Mouse (Mus musculus) gastrocnemius, adult 18-20 months (tissue): ENCODE measurements around the gene Tal1. TPM values are rescaled to one million over a fixed set of nuclear protein-coding genes. Genes with fewer than 3 reads are reported as not detected.

Source experiments
- DNase-seq: peaks from one replicate; pipeline ENCODE4 v3.0.0; 2021; ENCODE audit warnings: low spot score
- long read RNA-seq, 2 experiments: library from polyadenylated mRNA; stranded (forward); transcript quantifications; one replicate each; pipeline ENCODE4 v2.0.0; 2021
- total RNA-seq, 2 experiments: library from RNA; stranded (reverse); gene quantifications; 2 replicates each; pipeline ENCODE4 v1.2.3; 2021

Gene Tal1
- total RNA-seq = 1 to 10 TPM in 1 of 2 experiments, under 1 TPM in 1; 0.93 to 1.0 TPM
- long read RNA-seq, experiment 1, partial matches to known transcripts = 1 of 1 reads
- long read RNA-seq, experiment 1, other reads (novel, unspliced or antisense) = 0 of 1 reads
- long read RNA-seq, experiment 2, partial matches to known transcripts = 0 of 1 reads
- long read RNA-seq, experiment 2, other reads (novel, unspliced or antisense) = 1 of 1 reads

DNA sequence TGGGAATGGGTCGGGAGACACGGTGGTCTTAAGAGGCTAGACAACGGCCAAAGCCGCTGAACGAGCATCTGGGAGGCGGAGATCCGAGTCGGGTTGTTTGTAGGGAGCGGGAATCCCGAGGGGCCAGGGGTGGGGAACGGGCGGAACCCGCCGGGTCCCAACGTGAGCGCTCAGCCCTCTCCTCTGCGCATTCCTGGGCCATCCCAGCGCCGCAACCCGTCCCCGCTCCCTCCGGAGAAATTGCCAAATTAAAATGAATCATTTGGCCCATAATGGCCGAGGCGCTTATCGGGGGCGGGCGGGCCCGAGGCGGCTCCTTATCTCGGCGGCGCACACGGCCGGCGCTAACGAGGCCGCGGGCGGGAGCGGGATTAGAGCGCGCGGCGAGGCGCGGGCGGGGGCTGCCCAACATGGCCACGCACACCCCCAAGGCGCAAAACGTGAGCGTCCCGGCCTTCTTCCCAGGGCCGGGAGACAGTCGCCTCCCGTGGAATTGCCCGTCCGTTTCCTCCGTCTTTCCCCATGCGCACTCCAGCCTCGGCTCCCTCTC, at the start of gene Tal1:
Gene Tal1 (plus strand): TSS at position 56 of the 550 bp plus-strand sequence.
- DNase-seq = no peak

DNA sequence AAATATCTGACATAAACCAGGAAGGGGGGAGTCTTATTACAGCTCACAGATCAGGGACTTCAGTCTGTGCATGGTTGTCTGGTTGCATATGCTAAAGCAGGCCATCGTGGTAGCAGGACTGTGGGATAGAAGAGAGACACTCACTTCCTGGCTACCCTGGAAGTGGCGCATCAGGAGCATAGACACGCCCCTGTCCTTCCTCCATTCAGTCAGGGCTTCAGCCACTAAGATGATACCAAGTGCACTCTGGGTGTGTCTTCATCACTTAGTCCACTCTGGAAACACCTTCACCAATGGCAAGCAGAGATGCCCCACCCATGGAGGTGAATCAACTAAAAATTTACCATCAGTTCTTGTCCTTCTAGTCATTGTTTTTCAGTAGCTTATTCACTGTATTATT, 42.0 kb upstream of the Tal1 start:
- no peak for DNase-seq

DNA sequence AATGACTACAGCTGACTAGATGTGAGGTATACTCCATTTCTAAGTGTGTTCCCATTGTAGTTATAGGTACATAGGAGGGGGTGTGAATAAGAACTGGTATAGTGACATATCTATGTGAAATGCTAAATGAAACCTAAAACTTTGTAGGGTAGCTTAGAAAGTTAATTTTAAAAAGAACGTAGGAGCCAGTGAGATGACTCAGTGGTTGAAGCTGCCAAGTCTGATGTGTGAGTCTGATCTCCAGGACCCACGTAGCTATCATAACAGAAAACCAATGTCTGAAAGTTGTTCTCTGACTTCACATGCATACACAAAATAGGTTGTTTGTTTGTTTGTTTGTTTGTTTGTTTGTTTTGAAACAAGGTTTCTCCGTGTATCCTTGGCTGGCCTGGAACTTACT, 36.2 kb upstream of the Tal1 start:
- no peak for DNase-seq

DNA sequence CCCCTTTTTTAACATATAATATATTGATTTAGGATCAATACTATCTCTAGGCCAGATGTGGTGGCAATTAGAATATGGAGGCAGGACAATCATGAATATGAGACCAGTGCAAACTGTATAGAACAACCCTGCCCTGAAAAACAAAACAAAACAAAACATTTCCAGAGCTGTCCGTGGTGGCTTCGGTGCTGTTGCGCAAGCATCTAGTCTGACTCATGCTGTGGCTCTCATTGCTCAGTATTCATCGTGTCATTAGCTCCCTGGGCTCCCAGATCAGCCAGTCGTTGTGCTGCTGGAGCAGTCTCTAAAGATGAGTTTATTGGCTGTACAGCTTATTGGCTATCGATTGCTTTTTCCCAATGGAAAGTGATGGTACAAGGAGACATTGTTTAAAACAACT, 21.2 kb upstream of the Tal1 start:
- DNase-seq = peak; percentile 6

DNA sequence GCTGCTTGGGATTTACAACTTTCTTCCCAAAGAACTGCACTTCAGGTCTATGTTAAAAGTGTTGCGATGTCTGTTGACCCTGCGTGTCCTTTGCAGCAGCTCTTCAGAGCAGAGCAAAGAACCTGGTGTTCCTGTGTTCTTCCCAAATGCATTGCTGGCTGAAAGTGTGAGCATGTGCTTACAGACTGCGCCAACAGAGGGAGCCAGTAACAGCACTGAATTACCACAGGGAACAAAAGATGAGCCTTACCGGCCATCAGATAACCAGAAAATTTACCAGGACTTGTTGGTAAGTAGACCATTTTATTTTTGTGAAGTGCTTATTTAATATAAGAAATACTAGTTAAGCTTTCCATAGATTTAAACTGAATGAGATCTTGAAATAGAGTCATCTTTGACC, 18.0 kb upstream of the Tal1 start:
- peak; percentile 12 for DNase-seq

DNA sequence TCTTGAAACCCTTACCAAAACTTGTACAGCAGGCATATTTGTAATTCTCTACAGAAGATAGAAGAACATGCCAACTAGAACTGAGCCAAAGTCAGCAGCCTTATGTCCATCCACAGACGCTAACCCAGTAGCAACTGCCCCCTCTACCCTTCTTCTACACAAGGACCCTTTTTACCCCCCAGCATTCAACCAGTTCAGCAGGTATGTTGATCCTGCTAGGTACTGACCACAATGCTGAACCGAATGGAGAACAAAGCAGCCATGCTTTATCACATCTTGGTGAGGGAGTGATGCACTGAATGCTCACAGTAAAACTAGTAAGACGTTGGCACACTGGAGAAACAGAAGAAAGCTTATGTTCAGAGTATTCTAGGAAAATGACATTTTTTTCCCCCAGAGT, 10.6 kb upstream of the Tal1 start:
- DNase-seq = no peak

DNA sequence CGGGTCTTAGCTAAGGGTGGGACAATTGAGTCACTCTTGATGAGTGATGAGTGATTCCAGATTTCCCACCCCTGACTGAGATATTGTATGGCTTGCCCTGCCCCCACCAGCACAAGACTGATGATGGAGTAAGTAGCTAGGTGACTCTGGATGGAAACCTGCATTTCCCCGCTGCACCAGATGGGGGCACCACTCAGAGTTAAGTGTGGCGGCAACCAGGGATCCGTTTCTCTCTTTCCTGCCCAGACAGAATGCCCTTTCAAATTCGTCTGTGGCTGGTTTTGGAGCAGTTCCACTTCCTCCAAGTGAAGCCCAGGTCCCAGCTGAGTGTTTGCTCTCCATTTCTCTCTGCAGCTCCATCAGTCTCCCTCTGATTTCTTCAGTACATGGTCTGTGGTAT, 8.5 kb upstream of the Tal1 start:
- DNase-seq = peak; percentile 24

DNA sequence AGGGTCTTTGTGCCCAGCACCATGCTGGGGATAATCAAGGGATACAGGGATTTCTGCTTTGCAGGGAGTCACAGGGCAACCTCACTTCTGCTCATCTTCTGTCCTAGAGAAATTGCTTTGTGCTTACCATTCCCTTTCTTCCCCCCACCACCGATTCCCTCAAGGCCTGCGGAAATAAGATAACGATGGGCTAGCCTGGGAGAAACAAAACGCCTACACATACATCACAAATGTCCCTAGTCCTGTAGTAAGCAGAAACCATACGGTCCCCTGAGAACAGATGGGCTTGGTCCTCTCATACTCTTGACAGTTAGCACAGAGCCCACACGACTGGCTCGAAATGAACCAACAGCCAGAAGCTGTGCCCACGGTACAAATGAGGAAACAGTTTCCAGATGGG, 8.0 kb upstream of the Tal1 start:
- no peak for DNase-seq

DNA sequence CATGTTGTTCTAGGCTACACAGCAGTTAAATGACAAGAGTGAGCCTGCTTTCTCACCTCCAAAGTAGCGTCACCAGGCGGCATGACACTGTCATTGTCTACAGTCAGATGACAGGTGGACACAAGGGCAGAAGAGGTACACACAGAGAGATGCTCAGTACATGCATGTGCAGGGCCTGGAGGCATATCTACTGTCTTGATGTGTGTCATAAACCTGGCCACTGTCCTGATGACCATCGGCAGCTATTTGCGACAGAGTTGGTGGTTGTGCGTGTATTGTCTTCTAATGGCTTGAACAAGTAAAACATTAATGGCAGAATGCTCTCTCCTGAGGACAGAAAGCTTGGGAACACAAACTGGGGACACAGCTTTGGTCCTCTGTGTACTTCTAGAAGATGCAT, 5.0 kb upstream of the Tal1 start:
- DNase-seq = no peak

DNA sequence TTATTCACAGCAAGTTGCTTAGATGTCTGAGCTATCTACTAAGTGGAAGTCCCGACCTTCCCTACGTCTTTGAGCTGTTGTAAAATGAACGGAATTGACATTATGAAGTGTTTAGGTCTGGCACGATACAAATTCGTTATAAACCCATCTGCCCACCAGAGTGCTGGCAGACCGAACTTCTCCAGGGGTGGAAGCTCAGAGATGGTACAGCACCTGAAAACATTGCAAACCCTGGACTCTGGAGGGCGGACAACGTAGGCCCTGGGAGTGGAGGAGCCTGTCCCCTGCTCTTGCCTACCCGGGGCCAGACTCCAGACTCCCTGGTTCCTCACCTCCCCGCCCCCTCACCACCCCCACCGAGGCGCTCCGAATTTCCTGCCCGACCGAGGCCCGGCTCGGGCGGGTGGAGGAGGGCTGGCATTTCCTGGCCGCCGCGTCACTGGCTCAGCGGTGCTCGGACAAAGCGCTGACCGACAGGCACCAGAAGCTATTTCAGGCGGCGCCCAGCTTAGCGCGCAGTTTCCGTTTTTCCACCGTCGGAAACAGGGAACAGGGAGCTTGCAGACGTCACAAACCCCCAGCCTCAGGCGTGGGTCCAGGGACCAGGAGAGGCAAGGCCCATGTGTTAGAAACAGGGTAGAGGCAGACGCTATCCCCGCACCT, 3.8 kb upstream of the Tal1 start:
- DNase-seq = peak; percentile 43

DNA sequence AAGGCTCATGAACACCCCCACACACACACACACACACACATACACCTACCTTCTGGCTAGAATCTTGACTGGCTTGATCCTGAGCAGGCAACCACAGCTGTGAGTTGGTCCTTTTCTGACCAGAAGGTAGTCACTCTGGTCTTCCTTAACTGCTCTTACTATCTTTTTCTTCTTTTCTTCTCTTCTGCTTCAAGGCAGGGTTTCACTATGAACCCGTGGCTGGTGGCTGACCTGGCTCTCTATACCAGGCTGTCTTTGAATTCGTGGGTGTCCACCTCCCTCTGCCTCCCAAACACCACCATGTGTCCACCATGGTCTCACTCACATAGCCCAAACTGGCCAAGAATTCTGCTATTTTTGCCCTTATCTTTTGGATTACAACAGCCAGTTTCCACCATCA, 1.2 kb upstream of the Tal1 start:
- no peak for DNase-seq

DNA sequence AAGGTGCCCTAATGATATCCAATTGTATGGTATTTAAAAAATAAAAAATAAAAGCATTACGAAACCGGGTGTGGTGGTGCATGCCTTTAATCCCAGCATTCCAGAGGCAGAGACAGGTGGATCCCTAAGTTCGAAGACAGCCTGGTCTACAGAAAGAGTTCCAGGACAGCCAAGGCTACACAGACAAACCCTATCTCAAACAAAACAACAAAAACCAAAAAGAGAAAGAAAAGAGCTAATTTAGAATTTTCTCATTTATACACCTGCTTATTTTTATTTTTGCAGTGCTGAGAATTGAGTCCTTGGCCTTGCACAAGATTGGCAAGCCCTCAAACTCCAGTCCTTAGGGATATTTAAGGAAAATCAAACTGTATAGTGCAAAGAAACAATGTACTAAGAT, 535 bp upstream of the Tal1 start:
- no peak for DNase-seq

DNA sequence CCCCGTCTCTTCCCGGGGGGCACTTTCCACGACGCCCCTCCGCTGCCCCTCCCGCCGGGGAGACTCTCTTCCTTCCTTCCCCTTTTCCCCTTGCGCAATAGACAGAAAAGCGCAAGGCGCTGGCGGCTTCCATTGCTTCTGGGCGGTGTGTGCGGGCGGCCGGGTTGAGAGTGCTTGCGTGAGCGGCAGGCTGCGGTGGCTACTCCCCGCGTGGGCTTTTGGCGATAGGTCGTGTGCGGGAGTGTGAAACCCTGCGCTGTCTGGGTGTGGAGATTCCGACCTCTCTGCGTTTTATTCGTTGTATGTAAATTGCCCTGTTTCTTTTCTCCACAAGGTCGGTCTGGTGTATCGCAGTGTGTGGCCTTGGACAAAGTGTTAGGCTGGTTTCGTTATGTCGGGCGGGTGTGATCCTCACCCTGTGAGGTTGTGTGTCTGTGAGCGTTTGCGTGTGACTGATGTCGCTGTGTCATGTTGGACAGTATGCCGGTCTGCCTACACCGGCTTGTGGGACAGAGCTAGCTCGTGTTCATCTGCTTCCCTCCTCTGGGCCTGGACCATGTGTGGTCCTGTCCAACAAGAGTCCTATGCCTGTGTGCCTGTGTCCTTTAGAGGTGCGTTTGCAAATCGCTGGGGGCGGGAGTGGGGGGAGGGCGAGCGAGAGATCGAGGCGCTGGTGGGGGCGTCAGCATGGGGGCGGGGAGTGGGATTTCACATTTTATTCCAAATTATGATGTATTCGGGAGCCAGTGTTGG, 871 bp downstream of the Tal1 start:
- DNase-seq = peak; percentile 52

DNA sequence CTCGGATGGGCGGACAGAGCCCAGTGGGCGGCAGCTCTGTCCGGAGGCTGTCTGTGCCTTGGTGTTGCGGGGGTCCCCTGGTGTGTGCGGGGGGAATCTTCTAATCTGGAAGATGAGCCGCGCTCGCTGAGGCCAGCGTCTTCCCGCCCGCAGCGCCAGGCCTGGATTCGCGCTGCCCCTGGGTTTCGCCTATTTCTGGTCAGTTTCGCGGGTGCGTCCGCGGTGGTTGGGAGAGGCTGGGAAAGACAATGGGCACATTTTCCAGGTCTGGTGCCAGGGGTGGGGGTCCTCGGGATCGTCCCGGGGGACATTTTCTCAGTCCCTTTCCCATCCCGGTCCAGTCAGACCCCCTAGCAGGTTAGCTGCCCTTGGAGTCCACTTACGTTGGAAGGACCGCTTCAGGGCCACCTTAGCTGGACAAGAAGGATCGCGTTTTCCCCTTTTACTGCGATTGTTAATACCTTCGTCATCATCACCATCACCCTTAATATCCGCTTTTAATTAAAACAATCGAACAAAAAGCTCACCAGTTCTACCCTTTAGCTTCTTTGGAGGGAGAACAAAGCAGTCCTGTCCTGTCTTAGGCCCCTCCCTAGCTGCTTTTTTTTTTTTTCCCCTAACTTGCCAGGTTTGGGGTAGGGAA, 1.6 kb downstream of the Tal1 start:
- DNase-seq = no peak

DNA sequence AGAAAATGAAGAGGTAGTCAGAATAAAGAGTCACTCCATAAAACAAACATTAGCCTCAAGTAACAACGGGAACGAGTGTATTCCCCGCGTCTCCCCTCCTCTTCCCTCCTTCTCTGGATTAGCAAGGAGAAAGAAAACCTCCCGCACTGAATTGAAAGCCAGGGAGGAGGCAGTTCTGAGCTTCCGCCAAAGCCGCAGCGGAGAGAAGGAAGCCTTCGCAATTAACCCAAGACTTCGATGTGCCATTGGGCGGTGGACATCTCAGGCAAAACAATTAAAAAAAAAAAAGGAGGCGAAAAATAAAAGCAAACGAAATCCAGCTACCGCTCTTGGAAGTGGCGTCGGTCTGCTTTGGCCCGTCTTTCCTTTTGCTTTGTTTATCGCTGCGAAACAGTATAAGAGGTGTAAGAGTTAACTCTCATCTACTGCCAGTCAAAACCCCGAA, 2.1 kb downstream of the Tal1 start:
- no peak for DNase-seq

DNA sequence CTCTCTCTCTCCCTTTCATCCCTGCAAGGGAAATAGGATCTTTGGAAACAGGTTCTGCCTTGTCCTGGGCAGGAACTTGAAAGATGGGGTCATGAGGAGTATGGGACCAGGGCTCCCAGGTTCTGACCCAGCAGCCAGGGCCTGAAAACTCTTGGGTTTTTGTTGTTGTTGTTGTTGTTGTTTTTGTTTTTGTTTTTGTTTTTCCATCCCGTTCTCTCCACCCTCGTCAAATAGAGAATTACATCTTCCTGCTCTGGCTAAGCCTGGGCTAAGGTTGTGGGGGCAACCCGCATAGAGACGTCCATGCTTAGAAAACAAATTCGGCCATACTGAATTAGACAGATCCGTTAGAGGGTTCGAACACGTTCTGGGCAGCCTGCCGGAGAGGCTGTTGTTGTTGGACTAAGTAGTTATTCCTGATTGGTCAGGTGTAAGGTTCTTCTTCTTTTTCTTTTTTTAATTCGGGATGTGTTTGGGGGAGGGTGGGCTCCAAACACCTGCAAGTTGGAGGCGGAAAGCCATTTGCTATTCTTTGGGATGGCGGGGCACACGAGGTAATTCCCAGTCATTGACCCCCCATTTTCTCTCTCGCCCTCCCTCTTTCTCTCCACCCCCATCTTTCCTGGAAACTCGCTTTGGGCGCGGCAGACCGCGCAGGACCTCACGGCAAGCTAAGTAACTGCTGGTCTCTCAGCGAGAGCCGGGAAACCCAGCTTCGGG, 2.8 kb downstream of the Tal1 start:
- no peak for DNase-seq

DNA sequence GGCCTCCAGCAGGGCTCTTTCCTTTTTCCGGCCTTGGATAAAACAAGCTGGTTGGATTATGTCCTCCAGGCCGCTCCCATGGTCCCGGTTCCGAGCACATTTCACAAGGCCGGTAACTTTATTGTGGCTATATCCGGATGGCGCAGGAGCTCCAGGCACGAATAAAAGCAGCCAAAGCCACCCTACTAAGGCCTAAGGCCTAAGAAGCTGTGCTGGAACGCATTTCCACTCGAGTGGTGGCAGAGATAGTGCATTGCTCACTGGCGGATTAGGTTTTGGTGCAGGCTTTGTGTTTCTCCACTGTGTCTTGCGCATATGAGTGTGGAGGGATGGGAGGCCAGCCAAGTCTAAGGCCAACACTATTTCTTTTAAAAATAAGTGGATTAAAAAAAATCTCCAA, 3.6 kb downstream of the Tal1 start:
- no peak for DNase-seq

DNA sequence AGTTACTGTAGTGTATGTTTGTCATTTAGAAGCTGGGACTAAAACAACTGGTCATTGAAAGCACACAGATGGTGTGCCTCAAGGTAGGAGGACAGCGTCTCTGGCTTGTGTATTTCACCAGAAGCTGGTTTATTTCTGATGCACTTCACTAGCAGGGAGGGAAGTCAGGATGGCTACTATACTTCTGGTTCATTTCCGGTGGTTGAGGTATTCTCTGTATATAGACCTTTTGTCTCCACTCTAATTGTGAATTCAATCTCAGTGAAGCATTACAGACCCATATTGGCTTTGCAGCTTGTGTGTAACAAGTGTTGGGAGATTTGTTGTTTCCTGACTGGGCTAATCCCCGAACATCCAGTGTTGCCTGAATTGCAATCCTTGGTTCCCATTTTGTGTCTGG, 4.5 kb downstream of the Tal1 start:
- no peak for DNase-seq

DNA sequence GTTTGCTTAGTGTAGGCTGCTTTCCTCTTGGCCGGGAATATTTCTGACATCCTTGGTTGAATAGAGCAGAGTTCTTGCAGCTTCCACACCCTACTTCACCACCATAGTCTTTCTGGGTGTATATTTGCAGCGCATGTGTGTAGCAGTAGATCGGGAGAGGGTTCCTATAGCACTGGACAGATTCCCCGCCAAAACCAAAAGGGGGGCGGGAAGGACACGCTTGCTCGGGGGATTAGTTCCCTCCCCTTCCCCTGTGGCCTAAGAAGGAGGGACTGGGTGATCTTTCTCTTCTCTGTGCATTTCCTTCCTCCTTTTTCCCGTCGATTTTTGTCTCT, 6.3 kb downstream of the Tal1 start:
- no peak for DNase-seq

DNA sequence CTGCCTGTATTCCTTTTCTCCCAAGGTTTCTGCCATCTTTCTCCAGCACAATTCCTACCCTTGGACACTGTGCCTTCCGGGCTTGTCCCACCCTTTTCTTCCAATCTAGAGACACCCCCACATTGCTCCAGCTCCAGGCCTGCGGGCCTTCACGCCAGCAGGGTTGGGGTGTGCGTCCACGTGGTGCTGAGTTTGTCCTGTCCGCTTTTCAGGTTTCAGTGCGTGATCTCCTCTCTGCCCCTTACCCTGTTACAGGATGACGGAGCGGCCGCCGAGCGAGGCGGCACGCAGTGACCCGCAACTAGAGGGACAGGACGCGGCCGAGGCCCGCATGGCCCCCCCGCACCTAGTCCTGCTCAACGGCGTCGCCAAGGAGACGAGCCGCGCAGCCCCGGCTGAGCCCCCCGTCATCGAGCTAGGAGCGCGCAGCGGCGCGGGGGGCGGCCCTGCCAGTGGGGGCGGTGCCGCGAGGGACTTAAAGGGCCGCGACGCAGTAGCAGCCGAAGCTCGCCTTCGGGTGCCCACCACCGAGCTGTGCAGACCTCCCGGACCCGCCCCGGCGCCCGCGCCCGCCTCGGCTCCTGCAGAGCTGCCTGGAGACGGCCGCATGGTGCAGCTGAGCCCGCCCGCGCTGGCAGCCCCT, 6.8 kb downstream of the Tal1 start:
- no peak for DNase-seq
